Mouse (Mus musculus) MEL (cell line): ENCODE measurements around the gene Tbc1d1. TPM values are rescaled to one million over a fixed set of nuclear protein-coding genes. Genes with fewer than 3 reads are reported as not detected.
A peak's percentile ranks its signal among the peaks of the same experiment; 100 is the strongest.

Experiments
- DNase-seq: peaks from one replicate; pipeline ENCODE4 v3.0.0; 2011; ENCODE audit warnings: low read depth, low spot score
- H3K27ac ChIP-seq: 2 replicates; pipeline ENCODE4 v1.5.1; 2012; ENCODE audit warnings: low read depth, mild to moderate bottlenecking, control low read depth, low read length, moderate library complexity; ENCODE audit not compliant: control insufficient read depth
- H3K27me3 ChIP-seq, 2 experiments: fragments of 150-350 bp in 1 of 2; sonication (generic) in 1 of 2; 2 replicates each; pipeline ENCODE4 v1.6.1; 2012; ENCODE audit warnings: low read length in 2 of 2, mild to moderate bottlenecking in 2 of 2, improper control_type of control experiment in 1 of 2, moderate library complexity in 1 of 2; ENCODE audit not compliant: insufficient read depth in 2 of 2, control insufficient read depth in 1 of 2
- H3K36me3 ChIP-seq, 2 experiments: 2 replicates each; pipeline ENCODE4 v1.6.1; 2012 to 2014; ENCODE audit warnings: low read length in 2 of 2, improper control_type of control experiment in 1 of 2, inconsistent platforms in 1 of 2, mild to moderate bottlenecking in 1 of 2; ENCODE audit not compliant: insufficient read depth in 2 of 2, control insufficient read depth in 1 of 2
- H3K4me1 ChIP-seq, 2 experiments: fragments of 150-350 bp in 1 of 2; sonication (generic) in 1 of 2; 2 replicates each; pipeline ENCODE4 v1.6.1; 2012; ENCODE audit warnings: low read length in 2 of 2, improper control_type of control experiment in 1 of 2, mild to moderate bottlenecking in 1 of 2; ENCODE audit not compliant: insufficient read depth in 2 of 2, control insufficient read depth in 1 of 2
- H3K4me3 ChIP-seq, 2 experiments: fragments of 150-350 bp in 1 of 2; sonication (generic) in 1 of 2; 2 replicates each; pipeline ENCODE4 v1.5.1; 2012; ENCODE audit warnings: low read depth in 2 of 2, low read length in 2 of 2, mild to moderate bottlenecking in 2 of 2, moderate library complexity in 2 of 2, control low read depth in 1 of 2, improper control_type of control experiment in 1 of 2; ENCODE audit not compliant: control insufficient read depth in 1 of 2, insufficient read depth in 1 of 2
- H3K79me2 ChIP-seq: 2 replicates; pipeline ENCODE4 v1.6.1; 2012; ENCODE audit warnings: mild to moderate bottlenecking, low read length, moderate library complexity; ENCODE audit not compliant: control insufficient read depth, poor library complexity, insufficient read depth
- H3K9ac ChIP-seq: 2 replicates; pipeline ENCODE4 v1.6.1; 2012; ENCODE audit warnings: low read depth, mild to moderate bottlenecking, control low read depth, low read length, moderate library complexity; ENCODE audit not compliant: control insufficient read depth, poor library complexity, severe bottlenecking
- H3K9me3 ChIP-seq: fragments of 150-350 bp; sonication (generic); replicated peaks from 2 replicates; pipeline ENCODE4 v1.6.1; 2012; ENCODE audit warnings: mild to moderate bottlenecking, low read length, improper control_type of control experiment, moderate library complexity; ENCODE audit not compliant: insufficient read depth
- CHD2 ChIP-seq: IDR thresholded peaks from 2 replicates; pipeline ENCODE4 v1.6.1; 2011; ENCODE audit warnings: low read length, improper control_type of control experiment
- CTCF ChIP-seq, 3 experiments: IDR thresholded peaks in 2 of 3; conservative IDR thresholded peaks in 1 of 3; 2 replicates each; pipeline ENCODE4 v1.5.1; 2011 to 2012; ENCODE audit warnings: low read length in 3 of 3, low read depth in 2 of 3, mild to moderate bottlenecking in 2 of 3, improper control_type of control experiment in 1 of 3, inconsistent platforms in 1 of 3, mixed read lengths in 1 of 3, moderate library complexity in 1 of 3; ENCODE audit not compliant: control insufficient read depth in 1 of 3, insufficient read depth in 1 of 3, poor library complexity in 1 of 3, severe bottlenecking in 1 of 3
- ELF1 ChIP-seq: IDR thresholded peaks from 2 replicates; pipeline ENCODE4 v1.6.1; 2014; ENCODE audit warnings: low read depth, mild to moderate bottlenecking, inconsistent platforms, low read length, improper control_type of control experiment, moderate library complexity
- EP300 ChIP-seq, 2 experiments: IDR thresholded peaks; 2 replicates each; pipeline ENCODE4 v1.6.1; 2011; ENCODE audit warnings: improper control_type of control experiment in 2 of 2, low read length in 2 of 2, low read depth in 1 of 2, mild to moderate bottlenecking in 1 of 2
- ETS1 ChIP-seq: IDR thresholded peaks from 2 replicates; pipeline ENCODE4 v1.6.1; 2012; ENCODE audit warnings: low read depth, mild to moderate bottlenecking, inconsistent platforms, low read length, improper control_type of control experiment, moderate library complexity
- HCFC1 ChIP-seq: IDR thresholded peaks from 2 replicates; pipeline ENCODE4 v1.6.1; 2012; ENCODE audit warnings: low read depth, mild to moderate bottlenecking, inconsistent platforms, low read length, improper control_type of control experiment, moderate library complexity
- JUND ChIP-seq: IDR thresholded peaks from 2 replicates; pipeline ENCODE4 v1.6.1; 2011; ENCODE audit warnings: low read depth, mild to moderate bottlenecking, improper control_type of control experiment, low read length
- KAT2A ChIP-seq: conservative IDR thresholded peaks from 2 replicates; pipeline ENCODE4 v1.6.1; 2012; ENCODE audit warnings: low read depth, low read length, improper control_type of control experiment, inconsistent platforms
- NRF1 ChIP-seq: IDR thresholded peaks from 2 replicates; pipeline ENCODE4 v1.6.1; 2014; ENCODE audit warnings: low read depth, mild to moderate bottlenecking, inconsistent platforms, low read length, improper control_type of control experiment, moderate library complexity; ENCODE audit not compliant: poor library complexity, insufficient read depth, severe bottlenecking
- POLR2A ChIP-seq, 2 experiments: IDR thresholded peaks; 2 replicates each; pipeline ENCODE4 v1.6.1; 2011 to 2012; ENCODE audit warnings: low read length in 2 of 2, mild to moderate bottlenecking in 2 of 2, control low read depth in 1 of 2, improper control_type of control experiment in 1 of 2, low read depth in 1 of 2, moderate library complexity in 1 of 2; ENCODE audit not compliant: control insufficient read depth in 1 of 2, insufficient read depth in 1 of 2, poor library complexity in 1 of 2
- POLR2AphosphoS2 ChIP-seq: IDR thresholded peaks from 2 replicates; pipeline ENCODE4 v1.6.1; 2011; ENCODE audit warnings: low read length, improper control_type of control experiment
- RAD21 ChIP-seq: IDR thresholded peaks from 2 replicates; pipeline ENCODE4 v1.6.1; 2011; ENCODE audit warnings: mild to moderate bottlenecking, low read depth, low read length, improper control_type of control experiment
- SIN3A ChIP-seq: IDR thresholded peaks from 2 replicates; pipeline ENCODE4 v1.6.1; 2012; ENCODE audit warnings: low read length, improper control_type of control experiment, inconsistent platforms
- SMC3 ChIP-seq: IDR thresholded peaks from 2 replicates; pipeline ENCODE4 v1.6.1; 2011; ENCODE audit warnings: low read depth, low read length, improper control_type of control experiment
- TBP ChIP-seq: IDR thresholded peaks from 2 replicates; pipeline ENCODE4 v1.8.0; 2011; ENCODE audit warnings: low read depth, low read length, improper control_type of control experiment
- TCF12 ChIP-seq: IDR thresholded peaks from 2 replicates; pipeline ENCODE4 v1.6.1; 2014; ENCODE audit warnings: low read depth, mild to moderate bottlenecking, inconsistent platforms, low read length, improper control_type of control experiment, moderate library complexity
- USF1 ChIP-seq: IDR thresholded peaks from 2 replicates; pipeline ENCODE4 v1.6.1; 2014; ENCODE audit warnings: low read depth, mild to moderate bottlenecking, inconsistent platforms, low read length, improper control_type of control experiment, moderate library complexity
- ZC3H11A ChIP-seq: IDR thresholded peaks from 2 replicates; pipeline ENCODE4 v1.6.1; 2012; ENCODE audit warnings: low read depth, mild to moderate bottlenecking, inconsistent platforms, low read length, improper control_type of control experiment
- ZKSCAN1 ChIP-seq: IDR thresholded peaks from 2 replicates; pipeline ENCODE4 v1.6.1; 2012; ENCODE audit warnings: low read depth, mild to moderate bottlenecking, inconsistent platforms, low read length, improper control_type of control experiment, moderate library complexity
- polyA plus RNA-seq, 2 experiments: library from polyadenylated mRNA; stranded (reverse) in 1 of 2; unstranded in 1 of 2; fragments of >175 nt in 1 of 2; fragments of >200 nt in 1 of 2; gene quantifications; 2 replicates each; pipeline versions ENCODE4 v1.2.1 to v1.2.4; 2012; ENCODE audit warnings: low replicate concordance in 2 of 2, low read depth in 1 of 2; ENCODE audit not compliant: insufficient read length in 2 of 2, insufficient read depth in 1 of 2, missing spikeins in 1 of 2
- total RNA-seq: library from RNA; depleted of rRNA; stranded (reverse); fragments of 300-350 nt; gene quantifications from 2 replicates; pipeline ENCODE4 v1.2.3, GENCODE M21; 2012

Tbc1d1 gene
- total and polyA plus RNA-seq, 3 experiments: 22.5 to 24.4 TPM; not detected in 1

DNA sequence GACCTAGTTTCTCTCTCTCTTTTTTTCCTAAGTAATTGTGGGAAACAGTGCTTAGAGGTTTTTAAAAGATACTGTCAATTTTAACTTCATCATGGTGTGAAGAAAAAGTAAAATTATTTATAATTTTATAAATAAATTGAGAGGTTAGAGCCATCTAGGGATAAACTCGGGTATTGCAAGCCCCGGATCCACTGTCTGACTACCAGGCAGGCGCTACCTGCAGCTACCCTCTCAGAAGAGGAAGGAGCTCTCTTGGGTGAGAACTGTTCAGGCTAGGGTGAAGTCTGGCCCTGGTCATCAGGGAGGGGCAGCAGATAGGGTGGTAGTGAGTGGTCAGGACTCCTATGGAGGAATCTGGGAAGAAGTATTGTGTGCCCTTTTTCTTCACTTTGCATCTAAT lies 109.0 kb downstream of the Tbc1d1 start:
- no peaks in the 10 kb centered on the region for H3K4me1 ChIP-seq
- no peaks in the 10 kb centered on the region for H3K27me3 ChIP-seq
- no peak overlapping the region for H3K27ac ChIP-seq
- no peaks in the 10 kb centered on the region for H3K9me3 ChIP-seq
- peak; percentile 59 for DNase-seq
- H3K4me3 ChIP-seq: no peak overlapping the region
- no peaks in the 10 kb centered on the region for H3K79me2 ChIP-seq
- TF ChIP-seq SMC3: peak; percentile 63
- no peak for TF ChIP-seq ETS1
- TF ChIP-seq CTCF (IDR thresholded peaks at IDR 0.05 in 2 of 3, conservative IDR thresholded peaks at IDR 0.05 in 1 of 3; ENCODE audit: control insufficient read depth in 1 of 3, insufficient read depth in 1 of 3, low read depth in 2 of 3, low read length in 3 of 3, poor library complexity in 1 of 3, severe bottlenecking in 1 of 3): peak; percentile 42 to 63 (median 58)
- peak; percentile 68 for TF ChIP-seq RAD21
- peak; percentile 49 for TF ChIP-seq ZC3H11A
- no peak for TF ChIP-seq CHD2
- TF ChIP-seq NRF1: no peak
- H3K9ac ChIP-seq: no peak overlapping the region
- no peaks in the 10 kb centered on the region; a peak in 1 of 4 replicates for H3K36me3 ChIP-seq

DNA sequence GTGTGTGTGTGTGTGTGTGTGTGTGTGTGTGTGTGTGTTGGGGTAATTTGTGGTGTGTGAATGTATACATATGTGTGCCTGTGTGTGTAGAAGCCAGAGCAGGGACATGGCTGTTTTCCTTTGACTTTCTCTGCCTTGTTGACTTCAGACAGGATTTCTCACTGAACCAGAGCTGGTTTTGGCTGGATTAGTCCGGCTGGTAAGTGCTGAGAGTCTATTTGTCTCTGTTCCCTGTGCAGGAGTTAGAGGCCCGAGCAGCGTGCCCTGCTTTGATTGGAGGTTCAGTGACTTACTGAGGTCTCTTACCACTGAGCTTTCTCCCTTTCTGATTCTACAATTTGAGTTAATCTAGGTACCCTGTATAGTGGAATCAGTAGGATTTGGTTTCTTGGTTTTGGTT lies 109.8 kb downstream of the Tbc1d1 start:
- no peak overlapping the region for H3K4me3 ChIP-seq
- no peaks in the 10 kb centered on the region for H3K4me1 ChIP-seq
- H3K9ac ChIP-seq: no peak overlapping the region
- no peaks in the 10 kb centered on the region for H3K9me3 ChIP-seq
- no peak overlapping the region for H3K27ac ChIP-seq
- no peaks in the 10 kb centered on the region for H3K79me2 ChIP-seq
- H3K27me3 ChIP-seq: no peaks in the 10 kb centered on the region
- H3K36me3 ChIP-seq: peaks cover 0 to 2% of the 10 kb centered on the region in 2 experiments; a peak in 2 of 4 replicates
- DNase-seq: no peak
- TF ChIP-seq ZKSCAN1 (no peak), ZC3H11A (no peak), POLR2AphosphoS2 (no peak), ELF1 (no peak), SIN3A (no peak), USF1 (no peak), EP300 (IDR thresholded peaks at IDR 0.05; ENCODE audit: low read depth in 1 of 2, low read length in 2 of 2) (no peak)

DNA sequence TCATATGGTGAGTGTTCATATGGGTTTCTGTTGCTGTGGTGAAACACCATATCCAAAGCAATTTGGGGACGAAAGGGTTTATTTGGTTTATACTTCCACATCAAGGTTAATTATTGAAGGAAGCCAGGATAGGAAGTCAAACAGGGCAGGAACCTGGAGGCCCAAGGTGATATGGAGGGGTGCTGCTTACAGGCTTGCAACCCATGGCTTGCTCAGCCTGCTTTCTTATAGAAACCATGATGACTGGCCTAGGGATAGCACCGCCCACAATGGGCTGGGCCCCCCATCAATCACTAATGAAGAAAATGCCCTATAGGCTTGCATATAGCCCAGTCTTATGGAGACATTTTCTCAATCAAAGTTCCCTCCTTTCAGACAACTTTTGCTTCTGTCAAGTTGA lies 110.4 kb downstream of the Tbc1d1 start:
- Histone ChIP-seq H3K79me2 (no peaks in the 10 kb centered on the region), H3K4me1 (no peaks in the 10 kb centered on the region), H3K36me3 (peaks cover 0 to 2% of the 10 kb centered on the region in 2 experiments; a peak in 2 of 4 replicates), H3K27me3 (no peaks in the 10 kb centered on the region), H3K4me3 (no peak overlapping the region), H3K9me3 (no peaks in the 10 kb centered on the region), H3K9ac (no peak overlapping the region), H3K27ac (no peak overlapping the region)
- no peak for DNase-seq
- no peak for TF ChIP-seq CHD2
- TF ChIP-seq TBP: no peak
- TF ChIP-seq HCFC1: no peak
- no peak for TF ChIP-seq TCF12
- TF ChIP-seq ETS1: no peak
- TF ChIP-seq NRF1: no peak
- no peak for TF ChIP-seq KAT2A
- TF ChIP-seq JUND: no peak
- TF ChIP-seq POLR2A (IDR thresholded peaks at IDR 0.05; ENCODE audit: control insufficient read depth in 1 of 2, insufficient read depth in 1 of 2, low read depth in 1 of 2, low read length in 2 of 2, poor library complexity in 1 of 2): no peak
